Mouse (Mus musculus): ENCODE data around the gene Ppp2r5d.

Ppp2r5d gene

DNA sequence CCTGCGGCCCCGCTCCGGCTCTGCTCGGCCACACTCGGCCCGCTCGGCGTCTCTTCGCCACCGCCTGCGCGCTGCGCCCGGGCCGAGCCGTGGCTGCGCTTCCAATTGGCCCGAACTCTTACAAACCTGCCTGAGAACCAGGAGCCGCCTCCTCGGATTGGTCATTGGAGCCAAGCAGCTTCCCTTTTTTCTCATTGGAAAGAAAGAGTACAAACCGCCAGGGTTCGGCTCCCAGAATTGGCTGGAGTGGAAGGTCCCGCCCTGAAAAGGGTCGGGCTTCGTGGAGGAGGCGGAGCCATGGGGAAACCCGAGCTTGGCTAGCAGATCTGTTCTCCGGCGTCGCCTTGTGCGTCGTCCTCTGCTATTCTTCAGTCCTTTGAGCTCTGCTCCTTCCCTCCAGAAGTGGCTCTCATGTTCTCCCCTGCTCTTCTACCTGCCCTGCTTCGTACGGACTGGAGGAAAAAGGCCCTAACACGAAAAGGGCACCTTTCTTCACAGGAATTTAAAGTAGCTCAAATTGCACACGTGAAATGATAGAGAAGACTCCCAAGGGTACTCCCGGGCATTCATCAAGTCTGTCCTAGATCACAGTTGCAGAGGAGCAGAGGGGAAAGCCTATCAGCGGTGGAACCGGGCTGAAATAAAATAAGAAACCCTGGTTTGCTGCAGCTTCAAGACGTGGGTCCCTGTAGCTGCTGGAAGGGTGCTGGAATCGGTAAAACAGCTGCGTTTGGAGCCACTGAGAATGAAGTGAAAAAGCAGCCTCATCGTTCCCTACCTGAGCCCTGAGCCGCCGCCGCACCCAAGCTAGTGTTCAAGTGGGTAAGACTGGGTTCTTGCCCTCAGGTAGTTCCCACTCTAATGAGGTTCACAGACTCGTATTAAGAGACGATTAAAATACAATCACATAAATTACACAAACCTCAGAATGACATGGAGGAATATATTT lies at the start of gene Ppp2r5d:
Gene Ppp2r5d, minus strand, starts transcription at position 225 of the 949 bp plus-strand sequence.
- DNase-seq (ENCODE audit: low spot score) = peak; percentile 96

DNA sequence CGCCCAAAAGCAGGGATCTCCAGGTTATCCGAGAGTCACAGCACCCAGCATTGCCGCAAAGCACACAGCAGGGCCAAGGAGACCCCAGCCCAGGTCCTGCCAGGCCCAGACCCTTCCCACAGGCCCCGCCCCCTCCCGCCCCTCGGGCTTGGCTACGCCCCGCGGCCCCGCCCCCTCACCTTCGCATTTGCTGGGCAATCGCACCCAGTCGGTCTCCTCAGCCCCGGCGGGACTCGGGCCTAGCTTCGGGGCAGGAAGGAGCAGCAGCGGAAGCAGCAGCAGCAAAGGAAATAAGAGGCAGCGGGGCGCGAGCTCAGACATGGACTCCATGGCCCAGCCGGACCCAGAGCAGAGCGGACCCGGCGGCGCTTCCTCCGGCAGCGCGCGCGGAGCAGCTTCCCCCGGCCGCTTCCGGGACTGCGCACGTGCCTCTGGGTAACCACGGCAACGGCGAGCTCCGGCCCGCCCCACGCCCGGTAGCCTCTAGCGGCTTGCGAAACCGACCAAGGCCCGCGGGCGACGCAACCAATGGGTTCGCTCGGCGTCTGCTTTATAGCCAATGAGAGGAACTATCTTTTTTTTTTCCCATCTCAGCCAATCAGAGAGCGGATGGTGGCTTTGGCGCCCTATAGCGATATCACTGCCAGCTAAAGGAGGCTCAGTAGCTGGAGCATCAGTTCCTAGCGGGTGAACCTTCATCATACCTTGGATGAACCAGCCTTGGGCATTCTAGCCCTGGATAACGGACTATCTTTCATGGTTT lies 47.1 kb upstream of the Ppp2r5d start, which contains the start of gene Cnpy3:
Gene Cnpy3, minus strand, starts transcription at position 421 of the 763 bp plus-strand sequence.
- peak; percentile 94 for DNase-seq (ENCODE audit: low spot score)

- peak; percentile 65 for DNase-seq (ENCODE audit: low spot score)
Observed at GRCm38 (mm10) chr17:46751056-46751793, 46.3 kb upstream of the Ppp2r5d start.

- DNase-seq (ENCODE audit: low spot score) = no peak
Observed at GRCm38 (mm10) chr17:46750580-46750979, 45.7 kb upstream of the Ppp2r5d start.

DNA sequence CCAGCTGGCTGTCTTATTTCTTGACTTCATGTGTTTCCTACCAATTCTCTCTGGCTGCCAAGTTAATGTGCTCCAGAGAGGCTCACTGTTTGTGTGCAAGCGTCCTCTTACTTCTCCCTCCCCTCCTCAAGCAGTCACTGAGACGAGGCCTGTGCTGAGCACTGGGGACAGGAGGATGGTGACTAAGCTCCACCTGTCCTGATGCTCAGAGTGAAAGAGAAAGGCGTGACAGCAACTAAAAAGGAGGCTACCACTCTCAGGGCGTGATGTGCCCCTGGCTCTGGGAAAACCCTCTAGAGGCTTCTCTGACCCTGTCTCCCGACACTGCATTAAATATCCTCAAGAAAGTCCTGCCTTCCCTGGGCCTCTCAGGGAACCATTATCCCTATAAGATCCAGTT lies 44.4 kb upstream of the Ppp2r5d start:
- no peak for DNase-seq (ENCODE audit: low spot score)

GRCm38 (mm10) chr17:46747806-46748205 lies 42.9 kb upstream of the Ppp2r5d start:
- no peak for DNase-seq (ENCODE audit: low spot score)

GRCm38 (mm10) chr17:46747234-46747633 lies 42.3 kb upstream of the Ppp2r5d start:
- no peak for DNase-seq (ENCODE audit: low spot score)

GRCm38 (mm10) chr17:46745506-46745905 lies 40.6 kb upstream of the Ppp2r5d start:
- no peak for DNase-seq (ENCODE audit: low spot score)

GRCm38 (mm10) chr17:46742986-46743385 lies 38.1 kb upstream of the Ppp2r5d start:
- no peak for DNase-seq (ENCODE audit: low spot score)

DNA sequence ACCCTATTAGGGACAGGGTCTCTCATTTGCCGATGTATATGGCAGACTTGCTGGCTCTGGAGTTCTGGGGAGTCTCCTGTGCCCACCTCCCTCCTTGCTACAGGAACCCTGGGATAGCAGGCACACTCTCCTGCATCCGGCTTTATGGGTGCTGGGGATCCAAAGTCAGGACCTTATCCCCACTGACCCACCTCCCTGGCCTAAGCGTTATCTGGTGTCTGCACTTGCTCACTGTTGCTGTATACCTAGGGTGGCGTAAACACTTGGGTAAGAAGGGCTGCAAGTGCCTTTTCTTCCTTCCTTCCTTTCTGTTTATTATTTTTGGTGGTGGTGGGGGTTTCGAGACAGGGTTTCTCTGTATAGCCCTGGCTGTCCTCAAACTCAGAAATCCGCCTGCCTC lies 36.4 kb upstream of the Ppp2r5d start:
- no peak for DNase-seq (ENCODE audit: low spot score)

GRCm38 (mm10) chr17:46736160-46736559 lies 31.2 kb upstream of the Ppp2r5d start:
- peak; percentile 15 for DNase-seq (ENCODE audit: low spot score)

DNA sequence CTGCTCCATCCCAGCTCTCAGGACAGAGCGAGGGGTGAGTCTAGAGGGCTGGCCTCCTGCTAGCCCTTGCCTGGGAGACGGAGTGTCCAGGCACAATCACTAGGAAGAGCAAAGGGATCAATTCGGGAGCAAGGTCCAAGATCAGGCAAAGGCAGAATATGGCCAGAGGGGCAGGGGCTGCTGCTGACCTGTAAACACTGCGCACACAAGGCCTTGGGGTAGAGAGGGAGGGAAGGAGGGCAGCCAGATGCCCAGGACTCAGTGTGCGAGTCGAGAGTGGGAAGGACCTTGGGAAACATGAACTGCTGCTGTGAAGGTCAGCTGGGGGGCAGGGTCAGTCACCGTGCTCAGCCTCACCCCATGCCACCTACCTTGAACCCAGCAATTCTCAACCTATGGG lies 30.4 kb upstream of the Ppp2r5d start:
- no peak for DNase-seq (ENCODE audit: low spot score)

GRCm38 (mm10) chr17:46734055-46734454 lies 29.1 kb upstream of the Ppp2r5d start:
- DNase-seq (ENCODE audit: low spot score) = no peak

GRCm38 (mm10) chr17:46728904-46729318 lies 24.0 kb upstream of the Ppp2r5d start, which contains the start of gene Gnmt:
TSS of gene Gnmt (minus strand) at chr17:46729168.
- no peak for DNase-seq (ENCODE audit: low spot score)

DNA sequence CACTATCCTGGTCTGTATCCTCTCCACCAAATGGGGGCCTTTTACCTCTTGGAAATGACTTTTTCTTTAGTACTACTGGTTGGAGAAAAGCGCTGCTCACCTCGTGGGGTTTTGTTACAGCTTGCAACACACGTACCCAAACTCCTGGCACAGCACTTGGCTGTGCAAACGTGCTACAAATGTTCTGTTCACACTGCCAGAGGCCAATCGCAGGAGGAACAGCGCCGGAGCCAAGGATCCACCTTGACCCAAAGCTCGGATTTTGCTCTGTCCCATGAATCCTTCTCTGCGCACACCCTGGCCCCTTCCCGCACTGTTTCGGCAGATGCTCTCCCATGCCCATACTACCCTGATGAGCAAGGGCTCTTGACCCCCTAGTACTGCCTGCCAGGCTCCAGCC lies 23.6 kb upstream of the Ppp2r5d start:
- DNase-seq (ENCODE audit: low spot score) = no peak

DNA sequence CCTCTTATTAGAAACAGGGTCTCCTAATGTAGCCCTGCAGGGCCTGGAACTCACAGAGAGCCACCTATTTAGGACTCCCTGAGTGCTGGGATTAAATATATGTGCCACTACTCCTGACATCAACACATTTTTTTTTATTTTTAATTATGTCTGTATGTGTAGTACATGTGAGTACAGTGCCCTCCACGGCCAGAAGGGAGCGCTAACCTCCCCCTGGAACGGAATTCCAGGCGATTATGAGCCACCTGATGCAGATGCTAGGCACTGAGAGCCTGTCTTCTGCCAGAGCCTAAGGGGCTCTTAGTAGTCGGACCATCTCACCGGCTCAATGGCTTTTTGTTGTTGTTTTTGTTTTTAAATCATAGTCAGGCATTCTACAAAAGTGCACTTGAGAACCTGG lies 23.1 kb upstream of the Ppp2r5d start:
- DNase-seq (ENCODE audit: low spot score) = no peak

GRCm38 (mm10) chr17:46727271-46727670 lies 22.4 kb upstream of the Ppp2r5d start:
- DNase-seq (ENCODE audit: low spot score) = no peak

DNA sequence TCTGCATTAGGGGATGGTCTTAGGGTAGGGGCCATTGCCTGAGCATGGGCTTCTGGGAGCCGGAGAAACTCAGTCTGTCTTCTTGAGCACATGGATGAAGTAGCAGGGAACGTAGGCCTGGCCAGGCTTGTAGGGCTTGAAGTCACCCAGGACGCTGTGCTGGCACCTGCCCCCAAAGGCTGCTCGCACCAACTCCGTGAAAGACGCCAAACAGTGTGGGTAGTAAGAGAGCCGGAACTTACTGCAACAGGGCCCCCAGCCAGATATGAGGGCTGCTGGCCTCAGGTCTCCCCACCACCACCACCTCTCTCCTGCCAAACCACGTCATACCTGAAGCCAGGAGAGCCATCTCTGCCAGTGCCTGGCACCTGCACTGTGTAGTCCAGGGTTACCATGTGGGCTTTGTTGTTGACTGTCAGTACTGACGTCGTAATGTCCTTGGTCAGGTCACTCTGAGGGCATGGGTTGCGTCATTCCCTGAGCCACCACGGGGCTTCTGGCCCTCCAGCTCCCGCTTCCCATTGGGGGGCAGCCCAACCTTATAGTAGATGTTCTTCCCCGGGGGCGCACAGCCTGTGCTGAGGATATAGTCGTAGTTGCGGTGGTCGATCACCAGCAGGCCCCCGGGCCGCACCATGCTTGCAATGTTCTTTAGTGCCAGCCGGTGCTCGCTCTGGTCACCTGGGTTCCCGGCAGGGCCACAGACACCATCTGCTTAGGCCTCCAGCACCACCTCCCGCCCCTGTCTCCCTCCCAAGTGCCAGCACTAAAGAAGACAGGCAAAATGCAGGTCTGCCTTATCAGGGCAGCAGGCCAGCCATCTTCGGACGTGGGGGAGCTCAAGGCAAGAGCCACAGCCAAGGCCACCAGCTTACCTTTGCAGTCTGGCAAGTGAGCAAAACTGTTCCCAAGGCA lies 21.1 kb upstream of the Ppp2r5d start:
- no peak for DNase-seq (ENCODE audit: low spot score)

GRCm38 (mm10) chr17:46725273-46725672 lies 20.4 kb upstream of the Ppp2r5d start:
- no peak for DNase-seq (ENCODE audit: low spot score)

DNA sequence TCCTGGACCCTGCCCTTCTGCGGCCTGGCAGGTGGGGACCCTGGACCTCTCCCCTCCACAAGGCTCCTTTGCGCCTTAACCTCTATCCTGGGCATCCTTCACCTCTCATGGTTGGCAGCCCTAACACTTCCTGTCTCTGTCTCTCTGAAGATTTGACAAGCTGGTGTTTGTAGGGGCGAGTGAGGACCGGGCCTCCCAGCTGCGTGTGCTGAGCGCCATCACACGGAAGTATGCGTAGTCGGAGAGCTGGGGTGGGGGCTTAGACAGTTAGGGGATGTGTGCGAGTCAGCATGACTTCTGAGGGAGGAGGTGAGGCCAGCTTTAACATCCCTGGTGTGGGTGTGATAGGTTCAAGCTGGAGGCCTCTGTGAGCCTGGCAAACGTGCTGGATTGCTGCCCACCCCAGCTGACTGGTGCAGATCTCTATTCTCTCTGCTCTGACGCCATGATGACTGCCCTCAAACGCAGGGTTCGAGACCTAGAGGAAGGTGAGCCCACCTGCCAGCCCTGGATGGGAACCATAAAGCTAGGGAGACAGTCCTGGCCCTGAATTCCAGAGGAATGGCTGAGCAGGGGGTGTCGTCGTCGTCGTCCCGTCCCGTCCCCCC lies 19.7 kb upstream of the Ppp2r5d start:
- DNase-seq (ENCODE audit: low spot score) = no peak

DNA sequence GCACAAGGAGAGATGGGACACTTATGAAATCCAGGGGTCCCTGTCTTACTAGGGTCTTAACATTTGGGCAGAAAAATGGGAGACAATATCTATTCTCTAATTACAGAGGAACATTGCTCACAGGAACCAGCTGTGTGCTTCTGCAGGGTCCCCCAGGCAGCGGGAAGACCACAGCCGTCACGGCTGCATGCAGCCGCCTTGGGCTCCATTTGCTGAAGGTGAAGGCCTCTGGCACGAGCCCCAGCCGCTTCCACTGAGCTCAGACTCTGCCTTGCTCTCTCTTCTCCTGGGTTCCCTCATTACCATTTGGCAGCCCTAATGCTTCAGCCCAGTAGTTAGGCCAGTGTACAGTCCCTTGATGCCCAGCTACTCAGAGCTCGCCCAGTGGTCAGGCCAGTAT lies 16.2 kb upstream of the Ppp2r5d start:
- DNase-seq (ENCODE audit: low spot score) = no peak
